ENCODE assay signal across 11 mouse cellular contexts in genomic region chr6:38065122-38065500, GRCm38 (mm10). TPM values are rescaled to one million over a fixed set of nuclear protein-coding genes. Genes with fewer than 3 reads are reported as not detected.
DNase-seq lines count a peak whose midpoint lies in the region; ATAC-seq and TF ChIP-seq lines count a peak whose summit lies in the region.
"Had no signal": no experiment of that assay in that cellular context is flagged by ENCODE, and none has a peak within 500 bp of the region (broad histone marks: within the 10 kb centered on the region; RNA-seq: fewer than 3 reads in every experiment).

No protein-coding gene starts in this region.

- WGBS in midbrain, postnatal 0 days, result 52% methylated on average over 3 of the region's 3 CpGs
- 74% methylated on average over 3 of the region's 3 CpGs for WGBS in midbrain, embryonic 13.5 days
- 60% methylated on average over 3 of the region's 3 CpGs for WGBS in kidney, embryonic 14.5 days

- no peak for TF ChIP-seq CTCF in midbrain, postnatal 0 days (IDR thresholded peaks at IDR 0.05)

- H3K27ac ChIP-seq in midbrain, postnatal 0 days (ENCODE audit: low read depth, low read length), result no peak overlapping the region
- H3K27ac ChIP-seq in midbrain, embryonic 13.5 days, result no peak overlapping the region
- no peak overlapping the region for H3K27ac ChIP-seq in kidney, embryonic 14.5 days (ENCODE audit: low read depth, low read length)

- no peaks in the 10 kb centered on the region; the same call in 1 of the 2 replicates for H3K4me1 ChIP-seq in midbrain, postnatal 0 days (ENCODE audit: insufficient read depth, low read length)
- peaks cover 9% of the 10 kb centered on the region for H3K4me1 ChIP-seq in midbrain, embryonic 13.5 days (replicated peaks)
- 0 out of 2 replicates have a peak, but pooled peaks cover 4% of the 10 kb centered on the region for H3K4me1 ChIP-seq in kidney, embryonic 14.5 days (ENCODE audit: control insufficient read depth, insufficient read depth, low read length)

- H3K9ac ChIP-seq in midbrain, postnatal 0 days (replicated peaks; ENCODE audit: low read length, poor library complexity, severe bottlenecking), result no peak overlapping the region
- no peak overlapping the region for H3K9ac ChIP-seq in midbrain, embryonic 13.5 days (replicated peaks)
- H3K9ac ChIP-seq in kidney, embryonic 14.5 days (ENCODE audit: low read depth, low read length), result no peak overlapping the region

- peak; percentile 31; the same call in 1 of the 2 replicates for ATAC-seq in midbrain, postnatal 0 days (ENCODE audit: low FRiP score)
- no peak for ATAC-seq in midbrain, embryonic 13.5 days
- ATAC-seq in common myeloid progenitor, adult 5-6 weeks (replicated peaks; ENCODE audit: low read depth, poor library complexity, severe bottlenecking), result 0 out of 2 replicates have a peak, but pooled peaks have one; percentile 26
- no peak for ATAC-seq in kidney, embryonic 14.5 days (ENCODE audit: low FRiP score, low TSS enrichment)

- no peak overlapping the region for H3K4me2 ChIP-seq in midbrain, postnatal 0 days (ENCODE audit: low read depth, low read length, poor library complexity, severe bottlenecking)
- no peak overlapping the region for H3K4me2 ChIP-seq in midbrain, embryonic 13.5 days (replicated peaks)
- no peak overlapping the region for H3K4me2 ChIP-seq in kidney, embryonic 14.5 days (replicated peaks; ENCODE audit: low read depth, low read length)

- H3K27me3 ChIP-seq in midbrain, postnatal 0 days (ENCODE audit: insufficient read depth, low read length), result no peaks in the 10 kb centered on the region
- no peaks in the 10 kb centered on the region for H3K27me3 ChIP-seq in midbrain, embryonic 13.5 days
- no peaks in the 10 kb centered on the region for H3K27me3 ChIP-seq in splenic B cell, adult 2 months (ENCODE audit: control insufficient read depth, insufficient read depth, low read length, poor library complexity, severe bottlenecking)
- H3K27me3 ChIP-seq in kidney, embryonic 14.5 days (ENCODE audit: control insufficient read depth, insufficient read depth, low read length), result no peaks in the 10 kb centered on the region
- H3K27me3 ChIP-seq: megakaryocyte, embryonic 14.5 days had no signal

- H3K36me3 ChIP-seq in midbrain, postnatal 0 days (ENCODE audit: insufficient read depth, low read length), result no peaks in the 10 kb centered on the region
- no peaks in the 10 kb centered on the region for H3K36me3 ChIP-seq in midbrain, embryonic 13.5 days
- no peaks in the 10 kb centered on the region for H3K36me3 ChIP-seq in splenic B cell, adult 2 months (ENCODE audit: control insufficient read depth, insufficient read depth, low read length, poor library complexity, severe bottlenecking)
- no peaks in the 10 kb centered on the region for H3K36me3 ChIP-seq in kidney, embryonic 14.5 days (ENCODE audit: control insufficient read depth, insufficient read depth, low read length)

- H3K4me3 ChIP-seq in midbrain, postnatal 0 days (ENCODE audit: low read depth, low read length), result no peak overlapping the region
- H3K4me3 ChIP-seq in midbrain, embryonic 13.5 days (replicated peaks), result no peak overlapping the region
- H3K4me3 ChIP-seq in kidney, embryonic 14.5 days (ENCODE audit: low read length), result no peak overlapping the region

- DNase-seq in midbrain, postnatal 0 days (ENCODE audit: low spot score), result peak; percentile 82
- peak; percentile 47 for DNase-seq in left cerebral cortex, adult 11 months (ENCODE audit: low spot score)
- peak; percentile 35 for DNase-seq in splenic B cell, adult 2 months (ENCODE audit: low read depth, low spot score)
- no peak for DNase-seq in testis, postnatal 10 days (ENCODE audit: low spot score)
- DNase-seq in spleen, postnatal 14 days (ENCODE audit: low spot score in 2 of 2), result no peak
- DNase-seq: kidney, adult 8-10 months had no signal

- H3K9me3 ChIP-seq in midbrain, postnatal 0 days (ENCODE audit: low read length), result no peaks in the 10 kb centered on the region
- peaks cover 3% of the 10 kb centered on the region; the same call in 1 of the 2 replicates for H3K9me3 ChIP-seq in midbrain, embryonic 13.5 days
- peaks cover 10% of the 10 kb centered on the region for H3K9me3 ChIP-seq in kidney, embryonic 14.5 days (ENCODE audit: control insufficient read depth, low read length)

RNA-seq across cellular contexts. Expression of gene Svopl, which starts 18.3 kb away (rescaled TPM):
- 0.28 and 0.99 TPM in 2 replicates for total RNA-seq in midbrain, postnatal 0 days (2014; rRNA removed)
- polyA plus RNA-seq in midbrain, postnatal 0 days (2015; fragmentation: Nextera tagmentation; extraction: Ambion mirVana), result 0.33 and 0.51 TPM in 2 replicates
- 0.81 and 0.90 TPM in 2 replicates for polyA plus RNA-seq in midbrain, embryonic 13.5 days (2015; fragmentation: Nextera tagmentation; extraction: Ambion mirVana)
- total RNA-seq in common myeloid progenitor, adult 5-6 weeks (2017), result not detected in 2 replicates
- 10.2 and 17.8 TPM in 2 replicates for polyA plus RNA-seq in kidney, embryonic 14.5 days (2014; fragmentation: Nextera tagmentation; extraction: Ambion mirVana)

RNA-seq across cellular contexts. Expression of gene Tmem213, which starts 43.9 kb away (rescaled TPM):
- not detected in 2 replicates for total RNA-seq in midbrain, postnatal 0 days (2014; rRNA removed)
- polyA plus RNA-seq in midbrain, postnatal 0 days (2015; fragmentation: Nextera tagmentation; extraction: Ambion mirVana), result 0.26 TPM in 1 of 2 replicates, not detected in the other
- polyA plus RNA-seq in midbrain, embryonic 13.5 days (2015; fragmentation: Nextera tagmentation; extraction: Ambion mirVana), result 0.27 TPM in 1 of 2 replicates, not detected in the other
- not detected in 2 replicates for total RNA-seq in common myeloid progenitor, adult 5-6 weeks (2017)
- 19.9 and 22.2 TPM in 2 replicates for polyA plus RNA-seq in kidney, embryonic 14.5 days (2014; fragmentation: Nextera tagmentation; extraction: Ambion mirVana)
- polyA plus RNA-seq: small intestine, adult 2 months had no signal

RNA-seq across cellular contexts. Expression of gene Atp6v0a4, which starts 59.3 kb away (rescaled TPM):
- 0.09 and 0.27 TPM in 2 replicates for total RNA-seq in midbrain, postnatal 0 days (2014; rRNA removed)
- 0.26 and 0.30 TPM in 2 replicates for polyA plus RNA-seq in midbrain, postnatal 0 days (2015; fragmentation: Nextera tagmentation; extraction: Ambion mirVana)
- 0.05 and 0.13 TPM in 2 replicates for polyA plus RNA-seq in midbrain, embryonic 13.5 days (2015; fragmentation: Nextera tagmentation; extraction: Ambion mirVana)
- total RNA-seq in common myeloid progenitor, adult 5-6 weeks (2017), result 0.46 TPM in 1 of 2 replicates, not detected in the other
- 2.6 and 3.0 TPM in 2 replicates for polyA plus RNA-seq in kidney, embryonic 14.5 days (2014; fragmentation: Nextera tagmentation; extraction: Ambion mirVana)
- polyA plus RNA-seq: small intestine, adult 2 months had no signal

Comparison
In these comparisons a context has a peak if more than half of its experiments do, and no peak if none do; other contexts are left out.
1. ATAC-seq: peak in midbrain, postnatal 0 days (single experiment) and common myeloid progenitor, adult 5-6 weeks (single experiment); none in midbrain, embryonic 13.5 days (single experiment) and kidney, embryonic 14.5 days (single experiment).
2. DNase-seq: peak in midbrain, postnatal 0 days (single experiment), left cerebral cortex, adult 11 months (single experiment) and splenic B cell, adult 2 months (single experiment); none in testis, postnatal 10 days (single experiment) and spleen, postnatal 14 days (0 of 2).
3. RNA of gene Tmem213, which starts 43.9 kb away (polyA plus RNA-seq): 19.9 to 22.2 TPM in kidney, embryonic 14.5 days; 0.27 TPM in midbrain, embryonic 13.5 days and 0.26 TPM in midbrain, postnatal 0 days; every median in the first group is over 10 times any median in the second.